Mouse (Mus musculus) spleen, postnatal 14 days (tissue): ENCODE data around the gene Car2.
A peak's percentile ranks its signal among the peaks of the same experiment; 100 is the strongest.

Experiments
- DNase-seq, 2 experiments: peaks; one replicate each; pipeline ENCODE4 v3.0.0; 2021 to 2022; ENCODE audit warnings: low spot score in 2 of 2

Gene Car2

DNA sequence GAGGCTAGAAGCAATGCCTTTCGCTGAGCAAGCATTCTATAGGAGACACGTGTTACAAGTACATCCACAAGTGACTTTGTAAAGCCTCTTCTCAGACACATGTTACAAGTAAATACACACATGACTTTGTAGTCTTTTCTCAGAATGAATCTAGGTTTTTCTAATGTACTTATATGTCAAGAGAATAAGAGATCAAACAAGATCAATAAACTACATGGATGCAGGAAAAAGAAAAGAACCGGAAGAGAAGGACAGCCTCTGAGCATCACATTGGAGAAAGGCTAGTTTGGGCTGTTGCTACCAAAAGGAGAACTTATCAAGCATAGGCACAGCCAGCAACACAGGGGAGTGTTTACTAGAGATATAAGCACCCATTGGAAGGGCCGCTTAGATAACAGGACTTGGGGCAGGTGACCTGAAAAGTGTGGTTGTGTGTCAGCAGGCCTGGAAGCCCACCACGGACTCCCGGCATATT, 7.3 kb upstream of the Car2 start:
- peak in 1 of 2 experiments; percentile 28 for DNase-seq

DNA sequence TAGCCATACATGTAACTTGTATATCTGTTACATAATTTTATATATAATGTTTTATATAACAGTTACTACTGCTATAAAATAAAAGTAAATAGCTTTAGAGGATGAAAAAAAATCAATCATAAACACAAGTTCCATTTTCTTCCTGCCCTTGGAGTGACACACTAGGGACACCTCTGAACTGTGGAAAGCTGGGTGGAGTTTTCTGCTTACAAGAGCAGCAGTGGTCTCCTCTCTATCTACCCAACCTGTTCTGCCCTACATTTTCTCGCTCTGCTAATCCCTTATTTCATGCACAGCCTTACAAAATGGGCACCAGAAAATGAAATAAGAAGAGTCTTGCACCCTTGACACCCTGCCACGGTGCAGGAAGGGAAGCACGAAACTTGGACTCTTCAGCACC, 6.8 kb upstream of the Car2 start:
- DNase-seq, result no peak

DNA sequence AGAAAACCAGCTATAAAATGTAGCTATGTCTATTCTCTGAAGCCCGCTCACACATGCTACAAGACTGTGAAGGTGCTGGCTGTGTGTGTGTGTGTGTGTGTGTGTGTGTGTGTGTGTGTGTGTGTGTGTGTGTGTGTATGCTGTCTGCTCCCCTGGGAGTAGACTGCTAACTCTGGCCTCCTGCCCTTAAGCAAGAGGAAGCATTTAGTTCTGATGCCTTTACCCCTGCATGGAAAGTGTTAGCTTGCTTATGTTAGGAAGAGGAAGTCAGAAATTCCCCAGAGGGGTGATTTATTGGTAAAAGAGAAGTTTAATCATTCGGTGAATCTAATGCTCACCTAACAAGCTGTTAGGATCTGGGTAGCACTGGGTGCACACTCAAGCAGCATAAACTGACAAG, 5.8 kb upstream of the Car2 start:
- DNase-seq, result no peak

DNA sequence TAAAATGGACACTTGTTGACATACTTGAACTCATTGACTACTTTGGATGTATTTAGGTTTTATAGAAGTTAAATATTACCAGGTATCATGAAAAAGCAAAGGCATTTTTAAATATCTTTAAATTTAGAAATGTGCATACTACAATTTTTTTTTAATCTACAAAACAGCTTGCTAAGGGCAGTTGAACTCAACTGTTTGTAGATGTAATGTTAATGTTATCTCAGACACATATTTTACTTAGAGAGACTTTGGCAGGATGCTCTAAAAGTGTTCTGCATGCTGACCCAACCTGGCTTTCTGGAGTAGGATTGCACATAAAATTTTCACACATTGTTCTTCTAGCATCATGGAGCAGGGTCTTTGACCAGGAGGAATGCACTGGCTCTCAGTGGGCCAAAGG, 4.1 kb upstream of the Car2 start:
- DNase-seq, result no peak

DNA sequence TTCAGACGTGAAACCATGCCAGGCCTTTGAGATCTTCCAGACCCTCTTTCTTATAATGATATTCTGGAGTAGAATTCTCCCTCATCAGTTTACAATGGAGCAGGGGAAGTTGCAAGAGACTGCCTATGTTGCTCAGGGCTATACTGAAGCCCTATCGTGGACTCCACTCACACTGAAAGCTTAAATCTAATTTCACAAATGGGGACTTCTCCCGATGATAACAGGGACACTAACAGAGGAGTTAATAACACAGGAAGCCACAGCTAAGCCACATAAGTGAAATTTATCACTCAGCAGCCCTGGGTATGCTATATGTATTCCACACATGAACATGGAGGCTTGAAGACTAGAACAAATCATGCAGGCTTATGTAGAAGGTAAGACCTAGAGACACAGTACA, 3.3 kb upstream of the Car2 start:
- DNase-seq, result no peak

DNA sequence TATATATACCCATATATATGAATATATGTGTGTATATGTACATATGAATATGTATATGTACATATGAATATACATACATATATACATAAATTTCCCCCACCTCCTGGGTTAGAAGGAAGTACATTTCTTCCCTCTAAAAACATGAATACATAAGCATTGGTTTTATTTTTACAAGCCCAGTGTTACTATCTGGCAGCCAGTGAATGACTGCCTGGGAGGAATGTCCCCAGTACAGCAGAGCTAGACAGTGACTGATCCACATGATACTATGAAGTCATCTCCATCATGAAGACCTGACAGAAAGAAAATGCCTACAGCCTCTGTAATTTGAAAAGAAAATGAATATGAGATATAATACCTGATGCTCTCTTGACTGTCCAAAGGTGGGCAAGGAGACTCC, 1.2 kb upstream of the Car2 start:
- no peak for DNase-seq

DNA sequence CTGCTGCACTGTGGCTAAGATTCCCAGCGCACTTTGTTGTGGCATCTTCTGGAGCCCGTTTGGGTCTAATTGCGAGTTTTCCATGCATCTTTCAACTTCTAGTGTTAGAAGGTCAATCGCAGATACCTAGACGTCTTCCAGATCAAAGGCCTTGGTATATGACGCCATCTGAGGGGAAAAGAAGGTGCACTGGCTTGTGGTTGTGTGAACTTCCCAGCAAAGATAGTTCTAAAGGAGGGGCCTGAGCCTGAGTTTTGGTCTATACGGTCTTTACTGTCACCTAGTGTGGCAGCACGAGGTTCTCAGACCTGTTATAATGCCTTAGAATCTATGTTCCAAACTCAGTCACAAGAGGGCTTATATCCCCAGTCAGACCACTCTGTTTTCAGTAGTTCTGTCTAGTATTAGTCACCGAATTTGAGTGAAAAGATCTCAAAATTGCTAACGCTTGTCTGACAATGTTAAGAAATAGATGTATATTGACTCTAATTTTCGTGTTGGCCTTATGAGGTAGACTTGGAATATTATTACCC, 1.1 kb downstream of the Car2 start:
- no peak for DNase-seq

DNA sequence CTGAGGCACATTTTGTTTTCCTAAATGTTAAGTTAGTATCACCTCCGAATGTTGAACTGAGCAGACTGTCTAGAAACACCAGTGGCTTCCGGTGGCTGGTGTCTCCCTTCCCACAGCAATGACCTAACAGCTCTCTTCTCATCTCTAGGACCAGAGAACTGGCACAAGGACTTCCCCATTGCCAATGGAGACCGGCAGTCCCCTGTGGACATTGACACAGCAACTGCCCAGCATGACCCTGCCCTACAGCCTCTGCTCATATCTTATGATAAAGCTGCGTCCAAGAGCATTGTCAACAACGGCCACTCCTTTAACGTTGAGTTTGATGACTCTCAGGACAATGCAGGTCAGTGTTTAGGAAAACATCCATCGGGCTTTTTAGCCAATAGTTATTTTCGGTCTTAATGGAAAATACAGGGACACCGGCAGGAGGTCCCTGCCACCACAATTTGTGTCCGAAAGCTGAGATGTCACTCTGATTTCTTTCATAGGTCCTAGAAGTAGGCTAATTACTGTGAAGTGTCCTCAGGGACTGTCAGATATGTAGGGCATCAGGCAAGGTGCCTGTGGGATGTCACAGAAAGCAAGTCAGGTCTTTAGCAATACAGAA, 1.7 kb downstream of the Car2 start:
- no peak for DNase-seq

DNA sequence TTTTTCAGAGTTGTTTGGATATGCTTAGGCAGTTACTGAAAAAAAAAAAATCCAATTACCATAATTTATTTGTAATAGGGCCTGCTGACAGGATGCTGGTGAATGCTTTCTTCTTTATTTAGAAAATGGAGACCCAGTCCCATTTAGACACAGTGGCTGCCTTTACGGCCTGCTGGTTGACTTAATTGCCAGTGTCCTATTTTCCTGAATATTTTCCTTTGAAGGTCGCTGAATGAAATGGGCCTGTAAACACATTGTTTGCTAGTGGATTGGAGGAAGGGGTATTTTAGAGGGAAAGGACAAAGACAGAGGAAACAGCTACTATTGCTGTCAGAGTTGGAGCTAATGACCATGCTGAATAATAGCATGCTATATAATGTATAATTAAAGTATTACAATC, 2.5 kb downstream of the Car2 start:
- DNase-seq, result no peak

DNA sequence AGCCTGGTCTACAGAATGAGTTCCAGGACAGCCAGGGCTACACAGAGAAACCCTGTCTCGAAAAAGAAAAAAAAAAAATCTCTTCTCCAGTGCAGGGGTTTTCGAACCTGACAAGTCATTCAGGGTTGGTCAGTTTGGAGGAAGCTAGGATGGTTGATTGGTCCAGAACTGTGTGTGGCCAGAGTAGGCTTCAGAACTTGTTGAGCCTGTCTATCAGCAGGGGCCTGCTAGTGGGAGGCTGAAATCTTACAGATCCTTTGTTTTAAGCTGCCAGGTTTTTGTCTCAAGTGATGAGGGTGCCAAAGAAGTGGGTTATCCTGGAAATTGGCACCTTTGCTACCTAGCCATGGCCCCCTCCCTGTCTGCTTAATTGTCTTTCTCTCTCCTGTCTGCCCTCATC, 3.0 kb downstream of the Car2 start:
- DNase-seq, result no peak

DNA sequence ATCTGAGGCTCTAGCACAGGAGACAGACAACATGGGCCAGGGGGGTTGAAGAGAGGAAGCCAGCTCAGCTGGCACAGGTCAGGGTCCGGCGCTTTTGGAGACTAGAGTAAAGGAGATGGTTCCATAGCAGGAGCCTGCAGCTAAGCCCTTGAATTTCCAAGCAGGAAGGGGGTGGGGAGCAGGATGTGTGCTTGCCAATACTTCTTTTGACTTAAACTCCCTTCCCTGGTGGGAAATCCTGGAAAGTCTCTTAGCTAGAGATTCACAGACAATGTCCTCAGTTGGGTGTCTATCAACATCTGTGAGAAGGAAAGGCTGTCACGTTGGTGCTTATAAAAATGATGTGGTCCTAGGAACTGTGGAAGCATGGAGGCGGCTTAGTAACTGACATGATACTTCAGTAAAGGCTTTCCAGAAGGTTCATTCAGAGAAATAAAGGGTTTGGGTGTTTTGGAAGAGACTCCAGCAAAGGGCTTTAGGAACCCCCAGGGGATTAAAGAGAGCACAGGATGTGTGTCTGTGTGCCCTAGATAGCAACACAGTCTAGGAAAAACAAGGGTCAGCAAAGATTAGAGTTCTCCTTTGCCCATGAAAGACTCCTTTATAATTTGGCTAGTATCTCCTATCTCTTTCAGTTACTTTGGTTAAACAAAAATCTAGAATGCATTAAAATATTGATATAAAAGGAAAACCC, 3.8 kb downstream of the Car2 start:
- no peak for DNase-seq

DNA sequence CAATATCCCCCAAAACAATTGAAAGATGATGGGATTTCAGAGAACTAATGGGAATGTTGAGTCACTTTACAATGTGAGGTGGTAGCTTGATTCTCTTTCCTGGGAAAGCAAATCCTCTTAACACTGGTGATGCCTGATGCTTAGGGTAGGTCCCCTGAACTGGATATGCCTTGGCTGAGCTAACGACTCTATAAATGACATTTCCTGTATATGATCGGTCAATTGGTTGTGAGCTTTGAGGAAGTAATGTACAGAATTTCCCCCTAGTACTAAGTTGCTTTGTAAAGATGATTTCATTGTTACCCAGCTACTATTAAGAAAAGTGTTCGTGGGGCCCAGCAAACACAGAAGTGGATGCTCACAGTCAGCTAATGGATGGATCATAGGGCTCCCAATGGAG, 6.9 kb downstream of the Car2 start:
- DNase-seq, result no peak

DNA sequence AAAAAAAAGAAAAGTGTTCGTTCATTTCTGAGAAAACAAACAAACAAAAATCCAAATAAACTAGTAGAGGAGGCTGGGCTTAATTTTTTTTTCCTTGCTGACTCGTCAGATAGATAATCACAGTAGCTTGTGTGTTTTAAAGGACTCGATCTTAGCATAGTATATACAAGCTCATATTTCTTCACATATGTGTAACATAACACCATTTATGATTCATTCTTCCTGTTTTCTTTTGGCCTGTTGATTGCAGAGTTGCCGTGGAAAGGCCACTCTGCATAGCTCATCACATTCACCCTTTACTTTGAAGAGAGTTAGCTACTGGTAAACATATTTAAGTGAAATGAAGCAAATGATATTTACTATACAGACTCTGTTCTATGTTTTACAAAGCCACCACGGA, 7.6 kb downstream of the Car2 start:
- DNase-seq, result no peak

DNA sequence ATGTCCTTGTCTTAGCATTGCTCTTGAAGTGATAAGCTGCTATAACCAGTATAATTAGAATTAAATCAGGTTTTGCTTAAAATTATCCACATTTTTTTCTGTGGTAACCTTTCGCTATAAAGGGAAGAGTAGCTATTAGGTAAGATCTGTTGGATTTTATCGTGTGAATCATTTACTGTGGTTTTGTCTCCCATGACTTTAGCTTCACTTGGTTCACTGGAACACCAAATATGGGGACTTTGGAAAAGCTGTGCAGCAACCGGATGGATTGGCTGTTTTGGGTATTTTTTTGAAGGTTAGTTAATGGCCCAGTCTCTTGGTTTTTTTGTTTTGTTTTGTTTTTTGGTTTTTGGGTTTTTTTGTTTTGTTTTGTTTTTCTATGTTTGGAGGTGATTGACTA, 9.3 kb downstream of the Car2 start:
- no peak for DNase-seq

DNA sequence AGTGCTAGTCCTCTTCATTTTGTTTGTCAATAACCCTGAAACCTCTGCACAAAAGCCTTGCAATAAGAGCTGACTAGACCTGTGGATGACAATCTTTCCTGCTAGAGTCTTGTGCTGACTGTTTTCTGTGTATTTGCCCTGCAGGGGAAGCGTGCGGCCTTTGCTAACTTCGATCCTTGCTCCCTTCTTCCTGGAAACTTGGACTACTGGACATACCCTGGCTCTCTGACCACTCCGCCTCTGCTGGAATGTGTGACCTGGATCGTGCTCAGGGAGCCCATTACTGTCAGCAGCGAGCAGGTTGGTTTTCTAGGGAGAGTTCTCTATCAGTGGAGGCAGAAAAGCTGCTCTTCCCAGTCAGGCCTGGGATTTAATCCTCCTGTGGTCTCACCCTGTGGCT, 11.7 kb downstream of the Car2 start:
- no peak for DNase-seq

DNA sequence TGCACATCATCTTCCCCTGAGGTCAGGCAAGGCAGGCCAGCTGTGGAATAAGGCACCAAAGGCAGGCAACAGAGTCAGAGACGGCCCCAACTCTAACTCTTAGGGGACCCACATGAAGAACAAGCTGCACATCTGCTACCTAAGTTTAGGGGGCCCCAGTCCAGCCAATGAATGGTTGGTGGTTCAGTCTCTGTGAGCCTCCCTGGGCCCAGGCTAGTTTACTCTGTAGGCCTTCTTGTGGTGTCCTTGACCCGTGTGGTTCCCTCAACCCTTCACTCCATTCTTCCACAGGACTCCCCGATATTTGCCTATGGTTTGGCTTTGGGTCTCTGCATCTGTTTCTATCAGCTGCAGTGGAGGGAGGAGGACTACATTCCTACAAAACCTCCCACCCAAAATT, 17.3 kb downstream of the Car2 start:
- DNase-seq, result no peak

DNA sequence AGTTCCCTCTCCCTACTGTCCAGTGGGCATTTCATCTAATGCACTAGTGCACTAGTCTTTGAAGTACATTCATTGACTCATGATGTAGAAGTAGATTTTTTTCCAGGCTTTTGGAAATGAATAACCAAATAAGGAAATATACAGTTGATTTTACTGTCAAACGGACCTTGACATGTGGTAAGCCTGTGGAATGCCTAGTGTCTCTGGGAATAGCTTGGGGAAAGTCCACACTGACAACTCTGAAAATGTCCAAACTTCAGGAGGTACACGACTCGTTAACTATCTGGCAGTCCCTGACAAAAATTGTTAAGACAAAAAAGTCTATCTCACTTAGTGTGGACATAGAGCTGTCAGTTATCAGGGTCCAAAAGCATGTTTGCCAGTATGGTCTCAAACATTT, 18.1 kb downstream of the Car2 start:
- DNase-seq, result no peak

DNA sequence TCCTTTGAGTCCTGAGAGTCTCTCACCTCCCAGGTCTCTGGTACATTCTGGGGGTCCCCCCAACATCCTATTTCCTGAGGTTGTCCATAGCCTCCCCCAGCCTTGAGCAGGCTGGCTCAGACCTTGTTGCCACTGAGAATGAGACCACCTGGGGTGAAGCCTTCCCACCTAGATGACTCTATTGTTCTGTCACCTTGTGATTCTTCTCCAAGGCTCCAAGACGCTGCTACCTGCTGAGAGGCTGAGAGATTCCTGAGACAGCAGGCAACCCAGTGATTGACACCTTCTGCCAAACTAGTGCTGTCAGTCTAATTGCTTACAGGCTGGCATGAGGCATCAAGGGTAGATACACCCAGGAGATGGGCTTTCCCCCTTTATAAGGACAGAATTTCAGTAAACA, 21.2 kb downstream of the Car2 start:
- no peak for DNase-seq

DNA sequence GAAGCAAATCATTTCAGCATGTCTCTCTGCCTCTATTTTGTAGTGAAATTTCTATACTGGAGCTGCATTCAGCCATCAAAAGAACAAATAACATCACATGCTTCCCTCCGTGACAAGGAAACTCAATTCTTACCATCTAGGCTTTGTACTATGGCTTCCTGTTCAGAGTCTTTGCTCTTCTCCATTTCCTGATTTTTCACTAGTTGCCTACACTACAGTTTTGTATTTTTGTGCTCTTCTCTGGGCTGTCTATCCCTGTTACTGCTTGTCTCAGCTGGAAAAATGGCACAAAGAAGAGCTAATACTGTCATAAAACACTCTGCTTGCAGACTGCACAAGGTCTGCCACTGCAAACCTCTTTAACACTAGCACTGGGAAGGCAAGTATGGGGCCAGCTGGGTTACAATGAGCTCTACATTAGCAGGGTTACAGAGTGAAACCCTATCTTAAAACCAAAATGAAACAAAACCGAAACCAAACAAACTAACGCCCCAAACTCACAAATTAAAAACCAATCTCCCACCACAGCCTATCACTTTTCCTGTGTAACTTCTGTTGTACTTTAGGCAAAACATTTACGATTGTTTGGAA, 26.0 kb downstream of the Car2 start:
- no peak for DNase-seq

DNA sequence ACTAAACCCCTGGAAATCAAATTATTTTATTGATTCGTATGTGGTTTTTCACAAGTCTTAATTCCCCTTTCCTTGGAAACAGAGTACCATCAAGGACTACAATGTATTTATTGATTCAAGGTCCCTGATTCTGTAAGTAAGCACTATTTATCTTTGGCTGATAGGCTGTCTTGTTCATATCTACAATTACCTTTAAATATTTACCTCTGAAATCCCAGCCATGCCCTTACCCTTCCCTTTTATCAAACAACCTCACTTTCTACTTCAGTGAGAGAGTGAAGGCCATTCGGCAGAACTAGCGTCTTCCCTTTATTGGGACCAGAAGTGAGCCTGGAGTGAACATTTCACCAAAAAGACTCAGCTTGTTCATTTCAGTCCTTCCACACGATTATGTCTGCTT, 27.7 kb downstream of the Car2 start:
- DNase-seq, result no peak

DNA sequence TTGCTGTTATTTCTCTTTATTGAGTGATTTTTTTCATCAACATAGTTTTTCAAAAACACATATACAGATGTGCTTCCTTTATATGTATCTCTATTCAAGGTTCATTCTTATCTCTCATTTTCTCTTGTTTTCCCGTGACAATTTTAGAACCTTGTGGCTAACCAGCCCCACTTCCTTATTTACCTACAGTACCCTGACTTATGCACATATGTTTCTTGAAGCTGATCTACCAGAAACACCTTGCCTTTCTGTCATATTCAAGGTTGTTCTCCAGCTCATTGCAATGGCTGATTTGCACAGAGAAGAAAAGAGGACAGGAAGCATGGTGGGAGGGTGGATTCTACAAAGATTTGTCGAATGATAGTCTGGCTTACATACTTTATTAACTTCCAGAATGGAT, 29.3 kb downstream of the Car2 start:
- no peak for DNase-seq

DNA sequence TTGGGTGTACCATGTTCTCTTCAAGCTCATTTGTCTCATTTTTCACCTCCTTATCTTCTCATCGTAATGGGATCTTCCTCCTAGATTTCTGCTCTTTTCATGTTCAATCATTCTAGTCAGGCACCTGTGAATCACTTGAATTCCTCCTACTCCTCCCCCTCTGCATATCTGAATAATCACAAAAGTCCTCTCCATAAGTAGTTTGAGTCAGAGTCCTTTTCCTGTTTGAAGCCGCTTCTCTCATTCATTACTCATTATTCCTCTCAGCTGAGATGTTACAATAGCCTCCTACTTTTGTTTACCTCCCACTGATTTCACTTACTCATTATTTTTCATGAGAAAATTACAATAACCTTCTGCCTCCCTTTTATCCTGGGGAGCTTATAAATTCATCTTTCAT, 31.2 kb downstream of the Car2 start:
- no peak for DNase-seq

DNA sequence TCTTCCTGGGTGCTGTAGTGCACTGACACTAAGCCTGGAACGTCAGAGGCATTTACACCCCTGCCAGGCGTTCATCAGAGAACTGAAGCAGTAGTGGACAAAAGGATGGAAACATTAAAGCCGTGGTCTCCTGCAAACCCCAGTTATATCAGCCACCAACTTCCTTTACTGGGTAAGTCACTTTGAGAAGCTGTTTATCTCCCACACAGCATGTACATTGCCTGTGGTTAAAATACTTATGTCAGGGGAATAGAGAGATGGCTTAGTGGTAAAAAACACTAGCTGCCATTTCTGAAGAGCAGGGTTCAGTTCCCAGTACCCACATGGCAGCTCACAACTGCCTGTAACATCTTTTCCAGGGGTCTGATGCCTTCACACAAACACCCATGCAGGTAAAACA, 58.6 kb downstream of the Car2 start:
- DNase-seq, result no peak
